Mouse (Mus musculus) heart, embryonic 11.5 days (tissue): ENCODE results near the gene Lemd1. TPM values are rescaled to one million over a fixed set of nuclear protein-coding genes. Genes with fewer than 3 reads are reported as not detected.
A peak's percentile ranks its signal among the peaks of the same experiment; 100 is the strongest.

Source experiments
- ATAC-seq: fragments of 200-750 bp; cut with Nextera tagmentation; replicated peaks from 2 replicates; pipeline ENCODE4 v1.8.0; 2017; ENCODE audit warnings: moderate library complexity; ENCODE audit not compliant: insufficient number of reproducible peaks, low FRiP score, low TSS enrichment
- H3K27ac ChIP-seq: fragments of 300-500 bp; sonication (generic); 2 replicates; pipeline ENCODE4 v1.5.1; 2014; ENCODE audit warnings: mild to moderate bottlenecking, low read depth, low read length
- H3K27me3 ChIP-seq: fragments of 300-500 bp; sonication (generic); 2 replicates; pipeline ENCODE4 v1.6.1; 2014; ENCODE audit warnings: mild to moderate bottlenecking, low read length, mixed read lengths; ENCODE audit not compliant: control insufficient read depth, insufficient read depth
- H3K36me3 ChIP-seq: fragments of 300-500 bp; sonication (generic); 2 replicates; pipeline ENCODE4 v1.6.1; 2014; ENCODE audit warnings: mild to moderate bottlenecking, low read length, moderate library complexity, mixed read lengths; ENCODE audit not compliant: control insufficient read depth, insufficient read depth
- H3K4me1 ChIP-seq: fragments of 300-500 bp; sonication (generic); 2 replicates; pipeline ENCODE4 v1.6.1; 2014; ENCODE audit warnings: low read length; ENCODE audit not compliant: control insufficient read depth, insufficient read depth
- H3K4me2 ChIP-seq: fragments of 300-500 bp; sonication (generic); 2 replicates; pipeline ENCODE4 v1.6.1; 2014; ENCODE audit warnings: mild to moderate bottlenecking, moderate library complexity
- H3K4me3 ChIP-seq: fragments of 300-500 bp; sonication (generic); 2 replicates; pipeline ENCODE4 v1.5.1; 2014; ENCODE audit warnings: low read depth, low read length
- H3K9ac ChIP-seq: fragments of 300-500 bp; sonication (generic); 2 replicates; pipeline ENCODE4 v1.6.1; 2014; ENCODE audit warnings: mild to moderate bottlenecking, low read depth, low read length, moderate library complexity
- H3K9me3 ChIP-seq: fragments of 300-500 bp; sonication (generic); replicated peaks from 2 replicates; pipeline ENCODE4 v1.6.1; 2016; ENCODE audit warnings: low read length; ENCODE audit not compliant: control insufficient read depth
- WGBS: fragments of 180-500 bp; shearing (Covaris S2); extraction: QIAGEN DNeasy Blood & Tissue Kit; methylation state at CpG from one replicate; pipeline ENCODE4 v1.1.7; 2014; ENCODE audit not compliant: insufficient replicate concordance; 5-methylcytosine and 5-hydroxymethylcytosine counted together
- polyA plus RNA-seq: library from polyadenylated mRNA; unstranded; fragments of >200 nt; fragmentation: Nextera tagmentation; extraction: Ambion mirVana; gene quantifications from 2 replicates; pipeline ENCODE4 v1.2.1, GENCODE M21; 2014

Lemd1 gene
- polyA plus RNA-seq, 1 experiment from 2014 or later = not detected

- Histone ChIP-seq H3K36me3 (no peaks in the 10 kb centered on the region), H3K27ac (no peak overlapping the region), H3K27me3 (peaks cover 42% of the 10 kb centered on the region), H3K4me1 (peaks cover 8% of the 10 kb centered on the region), H3K4me3 (peak overlapping the region; percentile 16; the same call in 1 of the 2 replicates), H3K9me3 (no peaks in the 10 kb centered on the region), H3K9ac (no peak overlapping the region), H3K4me2 (peak overlapping the region; percentile 36)
- ATAC-seq = no peak
- 22% methylated on average over 11 of the region's 11 CpGs for WGBS
Measured at GRCm38 (mm10) chr1:132200562-132201510, 9.6 kb downstream of the Lemd1 start.

GRCm38 (mm10) chr1:132201511-132201860 is 10.3 kb downstream of the Lemd1 start:
- Histone ChIP-seq H3K4me3 (no peak overlapping the region), H3K9me3 (no peaks in the 10 kb centered on the region), H3K27me3 (peaks cover 39% of the 10 kb centered on the region), H3K4me1 (peaks cover 8% of the 10 kb centered on the region), H3K4me2 (no peak overlapping the region), H3K9ac (no peak overlapping the region), H3K27ac (no peak overlapping the region), H3K36me3 (no peaks in the 10 kb centered on the region)
- 23% methylated on average over 4 of the region's 4 CpGs for WGBS
- no peak for ATAC-seq

GRCm38 (mm10) chr1:132201936-132202335 is 10.7 kb downstream of the Lemd1 start:
- Histone ChIP-seq H3K36me3 (no peaks in the 10 kb centered on the region), H3K9me3 (no peaks in the 10 kb centered on the region), H3K4me3 (no peak overlapping the region), H3K9ac (no peak overlapping the region), H3K27ac (no peak overlapping the region), H3K4me1 (peaks cover 8% of the 10 kb centered on the region), H3K4me2 (no peak overlapping the region), H3K27me3 (peaks cover 37% of the 10 kb centered on the region)
- ATAC-seq = no peak
- 54% methylated on average over 2 of the region's 2 CpGs for WGBS

- Histone ChIP-seq H3K27me3 (peaks cover 32% of the 10 kb centered on the region), H3K27ac (no peak overlapping the region), H3K4me3 (no peak overlapping the region), H3K9ac (no peak overlapping the region), H3K4me2 (no peak overlapping the region), H3K4me1 (peaks cover 13% of the 10 kb centered on the region), H3K9me3 (no peaks in the 10 kb centered on the region), H3K36me3 (no peaks in the 10 kb centered on the region)
- 86% methylated on average over 5 of the region's 5 CpGs for WGBS
- no peak for ATAC-seq
Measured at GRCm38 (mm10) chr1:132202771-132203170, 11.5 kb downstream of the Lemd1 start.

- 31% methylated on average over 5 of the region's 5 CpGs for WGBS
- no peak overlapping the region for H3K4me2 ChIP-seq
- H3K9ac ChIP-seq = no peak overlapping the region
- peaks cover 17% of the 10 kb centered on the region for H3K4me1 ChIP-seq
- no peak overlapping the region for H3K4me3 ChIP-seq
- H3K27ac ChIP-seq = no peak overlapping the region
- no peaks in the 10 kb centered on the region for H3K36me3 ChIP-seq
- no peaks in the 10 kb centered on the region for H3K9me3 ChIP-seq
- peaks cover 14% of the 10 kb centered on the region; the same call in 1 of the 2 replicates for H3K27me3 ChIP-seq
- no peak for ATAC-seq
Measured at GRCm38 (mm10) chr1:132205958-132206357, 14.7 kb downstream of the Lemd1 start.

GRCm38 (mm10) chr1:132206828-132207227 is 15.6 kb downstream of the Lemd1 start:
- peaks cover 20% of the 10 kb centered on the region for H3K4me1 ChIP-seq
- ATAC-seq = no peak
- H3K4me2 ChIP-seq = no peak overlapping the region
- no peak overlapping the region for H3K27ac ChIP-seq
- H3K9me3 ChIP-seq = no peaks in the 10 kb centered on the region
- H3K27me3 ChIP-seq = peaks cover 16% of the 10 kb centered on the region; the same call in 1 of the 2 replicates
- H3K36me3 ChIP-seq = no peaks in the 10 kb centered on the region
- 49% methylated on average over 3 of the region's 3 CpGs for WGBS
- no peak overlapping the region for H3K9ac ChIP-seq
- no peak overlapping the region for H3K4me3 ChIP-seq

- H3K9me3 ChIP-seq = no peaks in the 10 kb centered on the region
- no peak overlapping the region for H3K4me3 ChIP-seq
- no peak overlapping the region for H3K9ac ChIP-seq
- no peak for ATAC-seq
- peaks cover 27% of the 10 kb centered on the region for H3K4me1 ChIP-seq
- 16% methylated on average over 4 of the region's 4 CpGs for WGBS
- H3K27me3 ChIP-seq = peaks cover 15% of the 10 kb centered on the region
- H3K27ac ChIP-seq = no peak overlapping the region
- no peaks in the 10 kb centered on the region for H3K36me3 ChIP-seq
- H3K4me2 ChIP-seq = no peak overlapping the region
Measured at GRCm38 (mm10) chr1:132208154-132208553, 16.9 kb downstream of the Lemd1 start.

- Histone ChIP-seq H3K27me3 (peaks cover 11% of the 10 kb centered on the region), H3K9me3 (no peaks in the 10 kb centered on the region), H3K4me3 (no peak overlapping the region), H3K4me1 (peaks cover 27% of the 10 kb centered on the region), H3K27ac (no peak overlapping the region), H3K4me2 (no peak overlapping the region), H3K36me3 (no peaks in the 10 kb centered on the region), H3K9ac (no peak overlapping the region)
- WGBS = 75% methylated on average over 10 of the region's 10 CpGs
- ATAC-seq = no peak
Measured at GRCm38 (mm10) chr1:132209400-132209799, 18.2 kb downstream of the Lemd1 start.

- Histone ChIP-seq H3K4me3 (no peak overlapping the region), H3K27ac (no peak overlapping the region), H3K9ac (no peak overlapping the region), H3K9me3 (no peaks in the 10 kb centered on the region), H3K4me2 (no peak overlapping the region), H3K4me1 (peaks cover 24% of the 10 kb centered on the region), H3K36me3 (no peaks in the 10 kb centered on the region), H3K27me3 (peaks cover 11% of the 10 kb centered on the region)
- WGBS = 16% methylated on average over 7 of the region's 7 CpGs
- ATAC-seq = no peak
Measured at GRCm38 (mm10) chr1:132210922-132211321, 19.7 kb downstream of the Lemd1 start.
